In genomic region chr16:80981573-80982105, GRCm38 (mm10) we compare ENCODE assay signal across 9 mouse cellular contexts.
"Had no signal": no experiment of that assay in that cellular context is flagged by ENCODE, and none has a peak within 500 bp of the region (broad histone marks: within the 10 kb centered on the region; RNA-seq: fewer than 3 reads in every experiment).

No protein-coding gene starts in this region.

- DNase-seq: kidney, adult 18-20 months; kidney, postnatal 14 days; lung, adult 2 months; lung, postnatal 36 days; midbrain, embryonic 14.5 days; right cerebral cortex, adult 18-20 months; right cerebral cortex, postnatal 25 days; thymus, postnatal 4 days had no signal

- ATAC-seq: lung, postnatal 0 days had no signal
